21 mouse cellular contexts compared by ENCODE assay signal in the genomic region with DNA sequence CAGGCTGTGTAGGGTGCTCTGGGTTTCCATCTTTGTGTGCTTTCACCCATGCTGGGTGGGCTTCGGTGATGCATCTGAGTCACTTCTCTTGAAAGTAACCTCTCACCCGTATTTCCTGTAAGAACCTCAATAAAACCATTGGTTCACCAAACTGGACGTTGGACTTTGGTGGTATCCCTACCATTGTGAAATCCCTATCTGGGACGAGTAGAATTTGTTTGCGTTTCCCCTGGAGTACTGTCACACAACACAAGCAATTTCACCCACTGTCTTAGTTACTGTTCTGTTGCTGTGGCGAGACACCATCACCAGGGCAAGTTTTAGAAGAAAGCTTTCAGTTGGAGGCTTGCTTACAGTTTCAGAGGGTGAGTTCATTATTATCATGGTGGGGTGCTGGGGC. TPM values are rescaled to one million over a fixed set of nuclear protein-coding genes. Genes with fewer than 3 reads are reported as not detected.
"Had no signal": no experiment of that assay in that cellular context is flagged by ENCODE, and none has a peak within 500 bp of the region (broad histone marks: within the 10 kb centered on the region; RNA-seq: fewer than 3 reads in every experiment).

No protein-coding gene starts in this region.

- H3K9ac ChIP-seq: lung, embryonic 14.5 days; midbrain, embryonic 12.5 days; neural tube, embryonic 13.5 days; neural tube, embryonic 15.5 days had no signal

- H3K4me1 ChIP-seq: midbrain, embryonic 12.5 days; neural tube, embryonic 13.5 days had no signal

- H3K36me3 ChIP-seq: midbrain, embryonic 10.5 days; neural tube, embryonic 15.5 days had no signal

- H3K4me3 ChIP-seq: midbrain, embryonic 10.5 days; midbrain, embryonic 12.5 days; myocyte; neural tube, embryonic 13.5 days; neural tube, embryonic 15.5 days had no signal

- DNase-seq: lung, embryonic 14.5 days; lung, postnatal 10 days; lung, postnatal 4 days; midbrain, embryonic 14.5 days; retina, postnatal 1 day; right cerebral cortex, adult 18-20 months; right cerebral cortex, postnatal 25 days; right cerebral cortex, postnatal 4 days; spleen, adult 18-20 months; thymus, adult 18-20 months; thymus, postnatal 25 days; thymus, postnatal 4 days had no signal

- H3K27me3 ChIP-seq: midbrain, embryonic 12.5 days; neural tube, embryonic 13.5 days; neural tube, embryonic 15.5 days had no signal

- ATAC-seq: midbrain, embryonic 16.5 days had no signal

- H3K9me3 ChIP-seq: neural tube, embryonic 13.5 days; neural tube, embryonic 15.5 days had no signal

- H3K27ac ChIP-seq: midbrain, embryonic 10.5 days; midbrain, embryonic 12.5 days; neural tube, embryonic 13.5 days; neural tube, embryonic 15.5 days had no signal

- H3K4me2 ChIP-seq: lung, embryonic 14.5 days; midbrain, embryonic 12.5 days; neural tube, embryonic 13.5 days; neural tube, embryonic 15.5 days had no signal

RNA-seq across cellular contexts. Expression of gene Pnmal1, which starts 8.9 kb away (rescaled TPM):
- total RNA-seq: megakaryocyte, adult 5-6 weeks; megakaryocyte-erythroid progenitor cell, adult 5-6 weeks had no signal

RNA-seq across cellular contexts. Expression of gene Gm42372, which starts 14.5 kb away (rescaled TPM):
- polyA plus RNA-seq: myocyte; urinary bladder, adult 2 months had no signal

RNA-seq across cellular contexts. Expression of gene Pnmal2, which starts 23.9 kb away (rescaled TPM):
- total RNA-seq: megakaryocyte, adult 5-6 weeks; megakaryocyte-erythroid progenitor cell, adult 5-6 weeks had no signal
